Mouse (Mus musculus): ENCODE results near the gene Ikzf5.

DNA sequence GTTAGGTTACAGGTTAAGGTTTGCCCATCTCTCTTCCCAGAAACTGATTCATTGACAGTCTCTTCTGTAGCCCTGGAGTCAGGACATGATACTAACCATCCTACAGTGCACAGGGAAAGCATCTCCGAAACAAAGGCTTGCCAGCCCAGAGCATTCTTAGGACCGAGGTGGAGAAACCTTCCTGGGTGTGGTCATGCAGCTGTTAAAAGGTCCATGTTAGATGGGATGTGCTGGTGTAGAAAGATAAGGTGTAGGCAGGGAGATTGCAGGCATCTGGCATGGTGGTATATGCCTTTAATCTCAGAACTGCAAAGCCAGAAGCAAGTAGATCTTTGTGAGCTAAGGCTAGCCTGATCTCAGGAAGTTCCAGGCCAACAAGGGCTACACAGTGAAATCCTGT, 14.6 kb upstream of the Ikzf5 start:
- no peak for TF ChIP-seq CTCF (IDR thresholded peaks at IDR 0.05; ENCODE audit: low read depth, low read length)
- no peak for TF ChIP-seq POLR2AphosphoS5 (IDR thresholded peaks at IDR 0.05; ENCODE audit: insufficient replicate concordance, low read depth, low read length)
- no peak for TF ChIP-seq GATA1 (IDR thresholded peaks at IDR 0.05; ENCODE audit: borderline replicate concordance, low read length)
- peak; percentile 63 for TF ChIP-seq TAL1 (conservative IDR thresholded peaks at IDR 0.05; ENCODE audit: low read depth, low read length)
- no peak for TF ChIP-seq GATA2 (IDR thresholded peaks at IDR 0.05; ENCODE audit: borderline replicate concordance, low read depth, low read length)
